Comparison of ENCODE assay signal across 8 mouse cellular contexts in genomic region chr5:90366121-90367066, GRCm38 (mm10). TPM values are rescaled to one million over a fixed set of nuclear protein-coding genes. Genes with fewer than 3 reads are reported as not detected.
DNase-seq lines count a peak whose midpoint lies in the region; ATAC-seq and TF ChIP-seq lines count a peak whose summit lies in the region.

TSS of gene Ankrd17 (minus strand) at chr5:90366577.

- no peaks in the 10 kb centered on the region; the same call in 1 of the 2 replicates for H3K36me3 ChIP-seq in forebrain, embryonic 11.5 days (ENCODE audit: control insufficient read depth, insufficient read depth, low read length)
- no peaks in the 10 kb centered on the region for H3K36me3 ChIP-seq in heart, embryonic 16.5 days (ENCODE audit: control insufficient read depth, insufficient read depth)
- no peaks in the 10 kb centered on the region for H3K36me3 ChIP-seq in liver, embryonic 16.5 days (ENCODE audit: control insufficient read depth, insufficient read depth)
- no peaks in the 10 kb centered on the region for H3K36me3 ChIP-seq in neural tube, embryonic 13.5 days
- no peaks in the 10 kb centered on the region for H3K36me3 ChIP-seq in testis, adult 2 months (ENCODE audit: control insufficient read depth, insufficient read depth, low read length)

- TF ChIP-seq POLR2A in testis, adult 2 months (IDR thresholded peaks at IDR 0.05; ENCODE audit: control insufficient read depth, low read depth, low read length): peak; percentile 86

- peak within 1 kb of the TSS; percentile 95 for H3K9ac ChIP-seq in forebrain, embryonic 11.5 days (ENCODE audit: low read length)
- peak within 1 kb of the TSS; percentile 99 for H3K9ac ChIP-seq in heart, embryonic 16.5 days (ENCODE audit: low read length)
- peak within 1 kb of the TSS; percentile 97 for H3K9ac ChIP-seq in liver, embryonic 16.5 days (ENCODE audit: low read depth, low read length)
- H3K9ac ChIP-seq in neural tube, embryonic 13.5 days: peak within 1 kb of the TSS; percentile 97

- ATAC-seq in forebrain, embryonic 11.5 days (replicated peaks; ENCODE audit: low FRiP score): peak; percentile 94
- peak; percentile 91 for ATAC-seq in heart, embryonic 16.5 days (replicated peaks; ENCODE audit: extremely low read depth, insufficient read depth, low FRiP score)
- ATAC-seq in liver, embryonic 16.5 days (ENCODE audit: low read depth): peak; percentile 87
- ATAC-seq in neural tube, embryonic 13.5 days (ENCODE audit: low read depth): peak; percentile 95

- WGBS in forebrain, embryonic 11.5 days: under 1% methylated on average over 50 of the region's 104 CpGs
- WGBS in heart, embryonic 16.5 days: under 1% methylated on average over 69 of the region's 104 CpGs
- under 1% methylated on average over 61 of the region's 104 CpGs for WGBS in liver, embryonic 16.5 days (ENCODE audit: insufficient replicate concordance)
- WGBS in neural tube, embryonic 13.5 days: under 1% methylated on average over 65 of the region's 104 CpGs

- H3K4me3 ChIP-seq in forebrain, embryonic 11.5 days (ENCODE audit: low read depth, low read length): peak within 1 kb of the TSS; percentile 85
- H3K4me3 ChIP-seq in heart, embryonic 16.5 days (ENCODE audit: low read length): peak within 1 kb of the TSS; percentile 97
- peak within 1 kb of the TSS; percentile 95 for H3K4me3 ChIP-seq in liver, embryonic 16.5 days (ENCODE audit: low read depth, low read length)
- peak within 1 kb of the TSS; percentile 98 for H3K4me3 ChIP-seq in neural tube, embryonic 13.5 days
- H3K4me3 ChIP-seq in testis, adult 2 months (ENCODE audit: control insufficient read depth, low read depth, low read length): peak within 1 kb of the TSS; percentile 96

- TF ChIP-seq CTCF in testis, adult 2 months (IDR thresholded peaks at IDR 0.05; ENCODE audit: control insufficient read depth, insufficient read depth, insufficient replicate concordance, low read depth, low read length): no peak

- peak within 1 kb of the TSS; percentile 64 for H3K4me2 ChIP-seq in forebrain, embryonic 11.5 days (ENCODE audit: low read depth, low read length, severe bottlenecking)
- H3K4me2 ChIP-seq in heart, embryonic 16.5 days (ENCODE audit: low read depth, low read length): peak within 1 kb of the TSS; percentile 75
- H3K4me2 ChIP-seq in liver, embryonic 16.5 days (ENCODE audit: low read depth, low read length): peak within 1 kb of the TSS; percentile 70
- H3K4me2 ChIP-seq in neural tube, embryonic 13.5 days: peak within 1 kb of the TSS; percentile 84

- no peaks in the 10 kb centered on the region for H3K27me3 ChIP-seq in forebrain, embryonic 11.5 days (ENCODE audit: control insufficient read depth, insufficient read depth, low read length)
- H3K27me3 ChIP-seq in heart, embryonic 16.5 days (ENCODE audit: control insufficient read depth, insufficient read depth, low read length): no peaks in the 10 kb centered on the region
- H3K27me3 ChIP-seq in liver, embryonic 16.5 days (ENCODE audit: control insufficient read depth, insufficient read depth, low read depth, low read length): no peaks in the 10 kb centered on the region
- H3K27me3 ChIP-seq in neural tube, embryonic 13.5 days: no peaks in the 10 kb centered on the region
- H3K27me3 ChIP-seq in testis, adult 2 months (ENCODE audit: control insufficient read depth, insufficient read depth, low read length): no peaks in the 10 kb centered on the region

- DNase-seq in CD8-positive naive resting alpha-beta T cell, adult 2 months (ENCODE audit: low read depth in 2 of 2, low spot score in 2 of 2): peak; percentile 86 to 87
- DNase-seq in c-Kit-positive CD71-negative TER-119-negative erythroid progenitor cells, embryonic 14.5 days (ENCODE audit: low read depth): peak; percentile 77
- peak; percentile 96 for DNase-seq in forebrain, embryonic 11.5 days (ENCODE audit: low spot score)
- peak; percentile 92 to 95 for DNase-seq in kidney, postnatal 4 days

- no peaks in the 10 kb centered on the region for H3K9me3 ChIP-seq in forebrain, embryonic 11.5 days (ENCODE audit: control insufficient read depth, low read length)
- H3K9me3 ChIP-seq in heart, embryonic 16.5 days (replicated peaks; ENCODE audit: control insufficient read depth, low read length): 0 out of 2 replicates have a peak, but pooled peaks cover 2% of the 10 kb centered on the region
- no peaks in the 10 kb centered on the region for H3K9me3 ChIP-seq in liver, embryonic 16.5 days (replicated peaks; ENCODE audit: control insufficient read depth, low read length)
- H3K9me3 ChIP-seq in neural tube, embryonic 13.5 days: no peaks in the 10 kb centered on the region

- peak within 1 kb of the TSS; percentile 97 for H3K27ac ChIP-seq in forebrain, embryonic 11.5 days (ENCODE audit: low read depth, low read length)
- H3K27ac ChIP-seq in heart, embryonic 16.5 days (ENCODE audit: low read length): peak within 1 kb of the TSS; percentile 100
- peak within 1 kb of the TSS; percentile 98 for H3K27ac ChIP-seq in liver, embryonic 16.5 days (ENCODE audit: low read length)
- peak within 1 kb of the TSS; percentile 99 for H3K27ac ChIP-seq in neural tube, embryonic 13.5 days (replicated peaks)
- H3K27ac ChIP-seq in testis, adult 2 months (ENCODE audit: control insufficient read depth, insufficient read depth, low read depth, low read length): peak within 1 kb of the TSS; percentile 93

- H3K4me1 ChIP-seq in forebrain, embryonic 11.5 days (replicated peaks; ENCODE audit: control insufficient read depth, insufficient read depth, low read length): peaks cover 2% of the 10 kb centered on the region; the same call in 1 of the 2 replicates
- peaks cover 27% of the 10 kb centered on the region for H3K4me1 ChIP-seq in heart, embryonic 16.5 days (ENCODE audit: control insufficient read depth, insufficient read depth, low read length)
- peaks cover 5% of the 10 kb centered on the region for H3K4me1 ChIP-seq in liver, embryonic 16.5 days (ENCODE audit: control insufficient read depth, low read depth, low read length)
- peaks cover 41% of the 10 kb centered on the region for H3K4me1 ChIP-seq in neural tube, embryonic 13.5 days (replicated peaks)
- H3K4me1 ChIP-seq in testis, adult 2 months (ENCODE audit: control insufficient read depth, insufficient read depth, low read length): peaks cover 3% of the 10 kb centered on the region

RNA-seq across cellular contexts. Expression of gene Ankrd17, which starts in this region (rescaled TPM):
- 31.1 and 32.9 TPM in 2 replicates for polyA plus RNA-seq in forebrain, embryonic 11.5 days (2014; fragmentation: Nextera tagmentation; extraction: Ambion mirVana)
- 15.7 and 15.8 TPM in 2 replicates for polyA plus RNA-seq in heart, embryonic 16.5 days (2015; fragmentation: Nextera tagmentation; extraction: Ambion mirVana)
- 7.8 and 8.2 TPM in 2 replicates for polyA plus RNA-seq in liver, embryonic 16.5 days (2015; fragmentation: Nextera tagmentation; extraction: Ambion mirVana)
- polyA plus RNA-seq in neural tube, embryonic 13.5 days (2015; fragmentation: Nextera tagmentation; extraction: Ambion mirVana): 28.3 and 29.3 TPM in 2 replicates
- 15.7 and 18.2 TPM in 2 replicates for polyA plus RNA-seq in testis, adult 2 months (2012; rRNA removed)

Comparison
In these comparisons a context has a peak if more than half of its experiments do, and no peak if none do; other contexts are left out.
1. Peak in every context shown above with its lines: DNase-seq, ATAC-seq, H3K4me3 ChIP-seq and H3K27ac ChIP-seq.